Mouse (Mus musculus): ENCODE data around the gene Smyd4. TPM values are rescaled to one million over a fixed set of nuclear protein-coding genes. Genes with fewer than 3 reads are reported as not detected.
"Not testable (repeated sequence)": the region's sequence is repeated elsewhere in the genome, so short reads cannot be mapped to it uniquely, and the experiment has no call there.

Gene Smyd4
- polyA plus RNA-seq, 1 experiment: not detected

DNA sequence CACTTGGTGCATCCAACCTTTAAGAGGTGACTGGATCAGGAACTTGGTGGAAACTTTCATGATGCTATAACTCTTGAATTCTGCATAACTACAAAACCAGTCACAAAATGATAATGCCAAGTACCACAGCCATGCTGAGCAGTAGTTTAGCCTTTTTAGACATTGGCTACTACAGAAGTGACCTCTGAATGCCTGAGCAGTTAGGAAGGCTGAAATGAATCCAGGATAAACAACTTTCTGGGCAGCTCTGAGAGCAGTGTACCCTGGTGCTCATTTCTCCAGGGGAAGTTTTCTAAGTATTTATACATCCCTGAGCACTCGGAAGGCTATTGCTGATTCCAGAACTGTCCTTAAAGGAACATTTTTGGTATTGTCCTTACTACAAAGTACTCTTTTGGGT lies 7.2 kb downstream of the Smyd4 start:
- no peak overlapping the region for H3K4me3 ChIP-seq (ENCODE audit: insufficient read depth, low read depth, low read length)
- 90% methylated on average over 1 of the region's 1 CpGs for WGBS
- no peak overlapping the region for H3K27ac ChIP-seq (ENCODE audit: insufficient read depth, low read depth, low read length)
- no peaks in the 10 kb centered on the region for H3K4me1 ChIP-seq (ENCODE audit: control insufficient read depth, insufficient read depth, low read length)
- no peak for TF ChIP-seq POLR2A (IDR thresholded peaks at IDR 0.05; ENCODE audit: insufficient read depth, low read depth, low read length)
- TF ChIP-seq CTCF (IDR thresholded peaks at IDR 0.05; ENCODE audit: insufficient read depth, low read depth, low read length): no peak

- Histone ChIP-seq H3K27ac (ENCODE audit: insufficient read depth, low read depth, low read length) (no peak overlapping the region), H3K4me1 (ENCODE audit: control insufficient read depth, insufficient read depth, low read length) (no peaks in the 10 kb centered on the region), H3K4me3 (ENCODE audit: insufficient read depth, low read depth, low read length) (no peak overlapping the region)
- 94% methylated on average over 1 of the region's 1 CpGs for WGBS
- TF ChIP-seq CTCF (IDR thresholded peaks at IDR 0.05; ENCODE audit: insufficient read depth, low read depth, low read length) (no peak), POLR2A (IDR thresholded peaks at IDR 0.05; ENCODE audit: insufficient read depth, low read depth, low read length) (no peak)
Measured at GRCm38 (mm10) chr11:75377125-75377524, 28.9 kb downstream of the Smyd4 start.

DNA sequence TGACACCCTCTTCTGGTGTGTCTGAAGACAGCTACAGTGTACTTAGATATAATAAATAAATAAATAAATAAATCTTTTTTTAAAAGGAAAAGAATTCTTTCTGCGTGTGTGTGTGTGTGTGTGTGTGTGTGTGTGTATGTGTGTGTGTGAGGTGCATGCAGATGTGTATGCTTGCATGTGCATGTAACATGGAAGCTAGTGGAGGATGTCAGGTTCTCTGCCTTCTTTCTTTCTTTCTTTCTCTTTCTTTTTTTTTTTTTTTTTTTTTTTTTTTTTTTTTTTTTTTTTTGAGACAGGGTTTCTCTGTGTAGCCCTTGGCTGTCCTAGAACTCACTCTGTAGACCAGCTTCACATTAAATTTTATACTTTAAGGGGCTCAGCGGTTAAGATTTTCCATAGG lies 30.6 kb downstream of the Smyd4 start:
- WGBS: 96% methylated on average over 2 of the region's 2 CpGs
- not testable (repeated sequence) for H3K4me3 ChIP-seq (ENCODE audit: insufficient read depth, low read depth, low read length); H3K27ac ChIP-seq (ENCODE audit: insufficient read depth, low read depth, low read length); H3K4me1 ChIP-seq (ENCODE audit: control insufficient read depth, insufficient read depth, low read length)

GRCm38 (mm10) chr11:75383529-75383928 lies 35.3 kb downstream of the Smyd4 start:
- not testable (repeated sequence) for H3K27ac ChIP-seq (ENCODE audit: insufficient read depth, low read depth, low read length); H3K4me1 ChIP-seq (ENCODE audit: control insufficient read depth, insufficient read depth, low read length); H3K4me3 ChIP-seq (ENCODE audit: insufficient read depth, low read depth, low read length)
- 39% methylated on average over 3 of the region's 3 CpGs for whole genome bisulfite sequencing

GRCm38 (mm10) chr11:75395611-75396010 lies 47.4 kb downstream of the Smyd4 start:
- 97% methylated on average over 1 of the region's 1 CpGs for WGBS
- peaks cover 8% of the 10 kb centered on the region for H3K4me1 ChIP-seq (ENCODE audit: control insufficient read depth, insufficient read depth, low read length)
- no peak for TF ChIP-seq CTCF (IDR thresholded peaks at IDR 0.05; ENCODE audit: insufficient read depth, low read depth, low read length)
- no peak for TF ChIP-seq POLR2A (IDR thresholded peaks at IDR 0.05; ENCODE audit: insufficient read depth, low read depth, low read length)
- no peak overlapping the region for H3K27ac ChIP-seq (ENCODE audit: insufficient read depth, low read depth, low read length)
- no peak overlapping the region for H3K4me3 ChIP-seq (ENCODE audit: insufficient read depth, low read depth, low read length)

DNA sequence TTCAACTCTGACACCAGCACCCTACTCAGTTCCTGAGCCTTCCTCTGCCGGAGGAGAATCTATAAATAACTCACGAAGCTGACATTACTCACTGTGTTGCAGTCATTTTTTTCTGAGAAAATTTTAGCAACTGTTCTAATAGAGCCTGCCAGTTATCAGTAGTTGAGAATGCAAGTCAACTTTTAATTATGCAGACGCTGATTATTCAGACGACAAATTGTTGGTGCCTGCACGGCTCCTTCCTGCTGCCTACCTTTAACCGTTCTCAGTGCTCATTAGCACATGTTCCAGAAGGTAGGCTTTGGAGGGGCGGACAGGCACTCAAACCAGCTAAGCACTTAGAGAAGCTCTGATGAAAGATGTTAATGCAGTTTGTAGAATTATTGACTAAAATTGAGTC lies 49.2 kb downstream of the Smyd4 start:
- Histone ChIP-seq H3K4me3 (ENCODE audit: insufficient read depth, low read depth, low read length) (no peak overlapping the region), H3K4me1 (ENCODE audit: control insufficient read depth, insufficient read depth, low read length) (peaks cover 10% of the 10 kb centered on the region), H3K27ac (ENCODE audit: insufficient read depth, low read depth, low read length) (no peak overlapping the region)
- TF ChIP-seq POLR2A (IDR thresholded peaks at IDR 0.05; ENCODE audit: insufficient read depth, low read depth, low read length): no peak
- TF ChIP-seq CTCF (IDR thresholded peaks at IDR 0.05; ENCODE audit: insufficient read depth, low read depth, low read length): no peak
- 53% methylated on average over 7 of the region's 7 CpGs for WGBS

GRCm38 (mm10) chr11:75399411-75399841 lies 51.2 kb downstream of the Smyd4 start:
- H3K4me3 ChIP-seq (ENCODE audit: insufficient read depth, low read depth, low read length): no peak overlapping the region
- WGBS: 50% methylated on average over 11 of the region's 11 CpGs
- peak overlapping the region; percentile 63 for H3K27ac ChIP-seq (ENCODE audit: insufficient read depth, low read depth, low read length)
- H3K4me1 ChIP-seq (ENCODE audit: control insufficient read depth, insufficient read depth, low read length): peaks cover 15% of the 10 kb centered on the region
- TF ChIP-seq POLR2A (IDR thresholded peaks at IDR 0.05; ENCODE audit: insufficient read depth, low read depth, low read length): no peak
- TF ChIP-seq CTCF (IDR thresholded peaks at IDR 0.05; ENCODE audit: insufficient read depth, low read depth, low read length): no peak

- Histone ChIP-seq H3K4me3 (ENCODE audit: insufficient read depth, low read depth, low read length) (no peak overlapping the region), H3K4me1 (ENCODE audit: control insufficient read depth, insufficient read depth, low read length) (peaks cover 15% of the 10 kb centered on the region), H3K27ac (ENCODE audit: insufficient read depth, low read depth, low read length) (0 out of 2 replicates have a peak overlapping the region, but pooled peaks have one; percentile 63)
- no peak for TF ChIP-seq POLR2A (IDR thresholded peaks at IDR 0.05; ENCODE audit: insufficient read depth, low read depth, low read length)
- TF ChIP-seq CTCF (IDR thresholded peaks at IDR 0.05; ENCODE audit: insufficient read depth, low read depth, low read length): no peak
- WGBS: 58% methylated on average over 9 of the region's 9 CpGs
Measured at GRCm38 (mm10) chr11:75400099-75400498, 51.9 kb downstream of the Smyd4 start.

DNA sequence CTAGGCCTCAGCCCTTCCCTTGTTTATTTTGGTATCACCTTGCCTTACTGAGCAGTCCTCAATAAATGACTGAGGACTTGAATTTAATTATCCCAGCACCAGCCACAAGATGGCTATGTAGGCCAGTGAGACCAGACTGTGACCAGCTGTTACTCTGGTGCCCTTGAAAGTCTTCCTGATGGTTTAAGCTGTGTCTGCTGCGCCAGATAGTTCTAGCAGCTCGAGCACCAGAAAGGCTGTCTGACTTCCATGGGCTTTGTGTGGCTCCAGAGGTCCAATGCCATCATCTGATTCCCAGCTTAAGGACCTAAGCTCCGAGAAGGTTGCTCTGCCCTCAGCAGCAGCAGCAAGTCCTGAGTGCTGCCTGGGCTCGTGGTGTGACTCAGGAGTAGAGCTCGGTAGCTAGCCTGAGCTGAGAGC lies 54.0 kb downstream of the Smyd4 start:
- WGBS: 38% methylated on average over 5 of the region's 5 CpGs
- peak overlapping the region; percentile 69 for H3K27ac ChIP-seq (ENCODE audit: insufficient read depth, low read depth, low read length)
- TF ChIP-seq POLR2A (IDR thresholded peaks at IDR 0.05; ENCODE audit: insufficient read depth, low read depth, low read length): no peak
- TF ChIP-seq CTCF (IDR thresholded peaks at IDR 0.05; ENCODE audit: insufficient read depth, low read depth, low read length): no peak
- H3K4me1 ChIP-seq (ENCODE audit: control insufficient read depth, insufficient read depth, low read length): peaks cover 15% of the 10 kb centered on the region
- no peak overlapping the region for H3K4me3 ChIP-seq (ENCODE audit: insufficient read depth, low read depth, low read length)

DNA sequence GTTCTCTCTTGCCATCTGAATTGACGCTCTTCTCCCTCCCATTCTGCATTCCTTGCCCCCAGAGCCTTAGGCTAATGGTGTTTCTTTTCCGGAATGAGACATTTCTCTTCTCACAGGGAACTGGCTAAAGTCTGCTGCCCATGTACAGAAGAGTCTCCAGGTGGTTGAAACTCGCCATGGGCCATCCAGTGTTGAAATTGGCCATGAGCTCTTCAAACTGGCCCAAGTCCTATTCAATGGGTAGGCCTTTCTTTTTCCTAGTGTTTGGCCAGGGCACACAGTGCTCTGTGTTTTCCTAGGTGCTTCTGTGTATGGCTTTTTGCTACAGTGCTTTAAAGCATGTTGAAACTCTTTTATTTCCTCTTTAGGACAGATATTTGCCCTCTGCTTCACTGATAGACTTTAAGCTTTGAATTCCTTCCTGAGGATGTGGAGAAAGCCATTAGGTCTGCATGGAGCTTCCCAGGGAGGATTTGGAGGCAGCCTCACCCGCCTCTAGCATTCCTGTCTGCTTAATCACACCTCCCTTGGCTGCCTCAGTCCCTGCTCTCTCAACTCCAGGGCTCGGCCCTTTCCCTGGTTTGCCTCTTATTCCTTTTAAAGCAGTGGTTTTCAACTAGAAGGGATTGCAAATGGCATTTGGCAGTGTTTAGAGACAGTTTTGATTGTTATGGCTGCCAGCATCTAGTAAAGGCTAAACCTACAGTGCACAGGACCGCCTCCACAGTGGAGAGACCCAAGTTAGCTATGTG lies 55.2 kb downstream of the Smyd4 start:
- WGBS: 85% methylated on average over 6 of the region's 6 CpGs
- H3K4me3 ChIP-seq (ENCODE audit: insufficient read depth, low read depth, low read length): no peak overlapping the region
- no peak for TF ChIP-seq POLR2A (IDR thresholded peaks at IDR 0.05; ENCODE audit: insufficient read depth, low read depth, low read length)
- no peak for TF ChIP-seq CTCF (IDR thresholded peaks at IDR 0.05; ENCODE audit: insufficient read depth, low read depth, low read length)
- H3K27ac ChIP-seq (ENCODE audit: insufficient read depth, low read depth, low read length): no peak overlapping the region
- peaks cover 15% of the 10 kb centered on the region for H3K4me1 ChIP-seq (ENCODE audit: control insufficient read depth, insufficient read depth, low read length)
